Mouse (Mus musculus) macrophage (primary cell): ENCODE data around the gene Gm49391. TPM values are rescaled to one million over a fixed set of nuclear protein-coding genes. Genes with fewer than 3 reads are reported as not detected.

ENCODE experiments used
- polyA plus RNA-seq: library from polyadenylated mRNA; stranded (reverse); fragments of 250-400 nt; gene quantifications from 3 replicates; pipeline ENCODE4 v1.2.4, GENCODE M21; 2018; ENCODE audit warnings: inconsistent platforms

Gm49391 gene
- polyA plus RNA-seq, 1 experiment from 2014 or later: 4.7 TPM

Other genes with a start within 250 kb of the Gm49391 start
- not detected in 3 replicates for gene BC051665, start 150.2 kb downstream of the Gm49391 start, polyA plus RNA-seq
- not detected in 3 replicates for gene Ctsll3, start 133.7 kb downstream of the Gm49391 start, polyA plus RNA-seq
- gene 4930486L24Rik, start 72.1 kb downstream of the Gm49391 start, polyA plus RNA-seq: 2.9 to 4.5 TPM in 2 of 3 replicates, not detected in the other
- 3.2 to 7.5 TPM in 2 of 3 replicates, not detected in the other for gene Gm49392, start 39.7 kb downstream of the Gm49391 start, polyA plus RNA-seq
- gene Ctla2b, start 39.1 kb downstream of the Gm49391 start, polyA plus RNA-seq: 54.9 to 450 TPM (median 95.7 TPM) in 3 replicates
- not detected in 3 replicates for gene Tpbpb, start 31.7 kb downstream of the Gm49391 start, polyA plus RNA-seq
- 1.2 TPM in 2 of 3 replicates, not detected in the other for gene Gm49393, start 981 bp downstream of the Gm49391 start, polyA plus RNA-seq
- gene Ctla2a, start 54 bp upstream of the Gm49391 start, polyA plus RNA-seq: 2.7 to 61.3 TPM (median 3.2 TPM) in 3 replicates
- gene Tpbpa, start 5.4 kb upstream of the Gm49391 start, polyA plus RNA-seq: not detected in 3 replicates
- gene Ctsj, start 69.4 kb upstream of the Gm49391 start, polyA plus RNA-seq: not detected in 3 replicates
- not detected in 3 replicates for gene Ctsq, start 104.1 kb upstream of the Gm49391 start, polyA plus RNA-seq
- gene Ctsr, start 227.7 kb upstream of the Gm49391 start, polyA plus RNA-seq: not detected in 3 replicates